Mouse (Mus musculus): Measurements from ENCODE around the gene Wdr91. TPM values are rescaled to one million over a fixed set of nuclear protein-coding genes. Genes with fewer than 3 reads are reported as not detected.

Wdr91 gene
- total RNA-seq, 2 experiments from 2014 or later = 30.1 to 32.6 TPM

- intact Hi-C loops (cut with DNase I) = no loop called here
- no peak for DNase-seq (ENCODE audit: extremely low spot score in 1 of 2, low spot score in 2 of 2)
Observed at GRCm38 (mm10) chr6:34920631-34921030, 10.0 kb upstream of the Wdr91 start.

GRCm38 (mm10) chr6:34919956-34920355 is 9.3 kb upstream of the Wdr91 start, which contains the start of gene Stra8:
TSS of gene Stra8 (plus strand) at chr6:34920163.
- no peak for DNase-seq (ENCODE audit: extremely low spot score in 1 of 2, low spot score in 2 of 2)
- intact Hi-C loops (cut with DNase I) = no loop called here

- DNase-seq (ENCODE audit: extremely low spot score in 1 of 2, low spot score in 2 of 2) = no peak
- intact Hi-C loops (cut with DNase I) = no loop called here
Observed at GRCm38 (mm10) chr6:34919146-34919545, 8.5 kb upstream of the Wdr91 start.

- DNase-seq (ENCODE audit: extremely low spot score in 1 of 2, low spot score in 2 of 2) = no peak
- intact Hi-C loops (cut with DNase I) = no loop called here
Observed at GRCm38 (mm10) chr6:34914462-34914861, 3.8 kb upstream of the Wdr91 start.

GRCm38 (mm10) chr6:34913341-34914040 is 2.8 kb upstream of the Wdr91 start:
- no peak for DNase-seq (ENCODE audit: extremely low spot score in 1 of 2, low spot score in 2 of 2)
- intact Hi-C loops (cut with DNase I) = no loop called here

- DNase-seq (ENCODE audit: extremely low spot score in 1 of 2, low spot score in 2 of 2) = no peak
- intact Hi-C loops (cut with DNase I) = no loop called here
Observed at GRCm38 (mm10) chr6:34909631-34910345, 888 bp downstream of the Wdr91 start.

GRCm38 (mm10) chr6:34907696-34908260 is 2.9 kb downstream of the Wdr91 start:
- intact Hi-C loops (cut with DNase I) = no loop called here
- no peak for DNase-seq (ENCODE audit: extremely low spot score in 1 of 2, low spot score in 2 of 2)

GRCm38 (mm10) chr6:34907121-34907614 is 3.5 kb downstream of the Wdr91 start:
- intact Hi-C loops (cut with DNase I) = no loop called here
- DNase-seq (ENCODE audit: extremely low spot score in 1 of 2, low spot score in 2 of 2) = no peak

GRCm38 (mm10) chr6:34906661-34907060 is 4.0 kb downstream of the Wdr91 start:
- intact Hi-C loops (cut with DNase I) = no loop called here
- DNase-seq (ENCODE audit: extremely low spot score in 1 of 2, low spot score in 2 of 2) = peak in 1 of 2 experiments; percentile 45

- intact Hi-C loops (cut with DNase I) = no loop called here
- no peak for DNase-seq (ENCODE audit: extremely low spot score in 1 of 2, low spot score in 2 of 2)
Observed at GRCm38 (mm10) chr6:34906125-34906524, 4.6 kb downstream of the Wdr91 start.

GRCm38 (mm10) chr6:34904361-34904760 is 6.3 kb downstream of the Wdr91 start:
- no peak for DNase-seq (ENCODE audit: extremely low spot score in 1 of 2, low spot score in 2 of 2)

GRCm38 (mm10) chr6:34903851-34904250 is 6.8 kb downstream of the Wdr91 start:
- intact Hi-C loops (cut with DNase I) = no loop called here

More at GRCm38 (mm10) chr6:34904361-34904760, 6.3 kb downstream of the Wdr91 start:
- intact Hi-C loops (cut with DNase I) = no loop called here

GRCm38 (mm10) chr6:34903441-34903840 is 7.2 kb downstream of the Wdr91 start:
- intact Hi-C loops (cut with DNase I) = no loop called here

More at GRCm38 (mm10) chr6:34903851-34904250, 6.8 kb downstream of the Wdr91 start:
- no peak for DNase-seq (ENCODE audit: extremely low spot score in 1 of 2, low spot score in 2 of 2)

GRCm38 (mm10) chr6:34902578-34902977 is 8.1 kb downstream of the Wdr91 start:
- no peak for DNase-seq (ENCODE audit: extremely low spot score in 1 of 2, low spot score in 2 of 2)
- intact Hi-C loops (cut with DNase I) = no loop called here

More at GRCm38 (mm10) chr6:34903441-34903840, 7.2 kb downstream of the Wdr91 start:
- DNase-seq (ENCODE audit: extremely low spot score in 1 of 2, low spot score in 2 of 2) = no peak

- intact Hi-C loops (cut with DNase I) = no loop called here
- DNase-seq (ENCODE audit: extremely low spot score in 1 of 2, low spot score in 2 of 2) = no peak
Observed at GRCm38 (mm10) chr6:34901911-34902444, 8.7 kb downstream of the Wdr91 start.

- intact Hi-C loops (cut with DNase I) = no loop called here
- no peak for DNase-seq (ENCODE audit: extremely low spot score in 1 of 2, low spot score in 2 of 2)
Observed at GRCm38 (mm10) chr6:34900990-34901389, 9.7 kb downstream of the Wdr91 start.

GRCm38 (mm10) chr6:34899127-34899526 is 11.5 kb downstream of the Wdr91 start:
- intact Hi-C loops (cut with DNase I) = no loop called here
- DNase-seq (ENCODE audit: extremely low spot score in 1 of 2, low spot score in 2 of 2) = no peak

- intact Hi-C loops (cut with DNase I) = no loop called here
- DNase-seq (ENCODE audit: extremely low spot score in 1 of 2, low spot score in 2 of 2) = no peak
Observed at GRCm38 (mm10) chr6:34896168-34896780, 14.4 kb downstream of the Wdr91 start.

GRCm38 (mm10) chr6:34895569-34895968 is 15.1 kb downstream of the Wdr91 start:
- intact Hi-C loops (cut with DNase I) = no loop called here

More at GRCm38 (mm10) chr6:34895569-34895968, 15.1 kb downstream of the Wdr91 start:
- no peak for DNase-seq (ENCODE audit: extremely low spot score in 1 of 2, low spot score in 2 of 2)
